Mouse (Mus musculus) olfactory bulb, adult 2 months (tissue): ENCODE results near the gene Man2a2.

Experiments
- CTCF ChIP-seq: fragments of 200-500 bp; IDR thresholded peaks from 2 replicates; pipeline ENCODE4 v1.5.1; 2012; ENCODE audit warnings: low read depth, mild to moderate bottlenecking, low read length, moderate library complexity; ENCODE audit not compliant: insufficient read depth
- POLR2A ChIP-seq: fragments of 200-500 bp; IDR thresholded peaks from 2 replicates; pipeline ENCODE4 v1.6.1; 2012; ENCODE audit warnings: mild to moderate bottlenecking, low read depth, low read length, moderate library complexity; ENCODE audit not compliant: insufficient read depth

DNA sequence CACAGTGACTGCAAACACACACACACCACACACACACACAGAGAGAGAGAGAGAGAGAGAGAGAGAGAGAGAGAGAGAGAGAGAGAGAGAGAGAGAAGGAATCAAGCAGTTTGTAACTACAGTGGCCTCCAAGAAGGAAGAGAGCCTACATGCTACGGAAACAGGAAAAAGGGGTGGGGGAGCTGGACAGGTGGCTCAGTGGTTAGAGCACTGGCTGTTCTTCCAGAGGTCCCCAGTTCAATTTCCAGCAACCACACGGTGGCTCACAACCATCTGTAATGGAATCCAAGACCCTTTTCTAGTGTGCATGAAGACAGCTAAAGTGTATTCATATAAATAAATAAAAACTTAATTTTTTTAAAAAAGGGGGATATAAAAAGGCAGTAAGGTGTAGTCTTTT lies 1.5 kb upstream of the Man2a2 start:
- TF ChIP-seq CTCF (no peak), POLR2A (no peak)
